Mouse (Mus musculus): ENCODE data around the gene Npm1. TPM values are rescaled to one million over a fixed set of nuclear protein-coding genes. Genes with fewer than 3 reads are reported as not detected.

Npm1 gene
- polyA plus RNA-seq, 1 experiment from 2014 or later: 704 TPM

DNA sequence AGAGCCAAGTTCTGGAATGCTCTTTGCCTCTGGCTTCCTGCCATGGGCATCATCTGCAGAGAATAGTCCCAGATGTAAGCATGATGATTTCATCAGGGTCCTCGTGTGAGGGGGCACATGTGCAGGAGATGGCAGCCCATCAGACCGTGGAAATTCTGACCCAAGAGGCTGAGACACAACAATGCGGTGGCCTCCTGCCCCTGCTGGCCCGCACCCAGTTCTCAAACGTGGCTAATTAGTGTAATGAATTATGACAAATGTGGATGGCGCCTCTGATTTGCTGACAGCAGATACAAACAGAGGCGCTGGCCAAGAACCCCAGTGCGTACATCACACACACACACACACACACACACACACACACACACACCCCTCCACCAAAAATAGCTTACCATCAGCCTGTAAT, 58.1 kb downstream of the Npm1 start:
- Histone ChIP-seq H3K27ac (ENCODE audit: low read length) (no peak overlapping the region), H3K27me3 (ENCODE audit: control insufficient read depth, insufficient read depth, low read length) (no peaks in the 10 kb centered on the region), H3K36me3 (ENCODE audit: control insufficient read depth, insufficient read depth, low read length) (no peaks in the 10 kb centered on the region), H3K9me3 (replicated peaks; ENCODE audit: control insufficient read depth, low read length) (no peaks in the 10 kb centered on the region), H3K4me3 (replicated peaks; ENCODE audit: low read length) (no peak overlapping the region), H3K9ac (ENCODE audit: low read length) (no peak overlapping the region), H3K4me2 (ENCODE audit: low read depth, low read length) (no peak overlapping the region), H3K4me1 (ENCODE audit: control insufficient read depth, insufficient read depth, low read length) (peaks cover 4% of the 10 kb centered on the region; the same call in 1 of the 2 replicates)
- 44% methylated on average over 8 of the region's 8 CpGs for WGBS
- 0 out of 2 replicates have a peak, but pooled peaks have one; percentile 24 for ATAC-seq (ENCODE audit: insufficient read depth, low FRiP score)

DNA sequence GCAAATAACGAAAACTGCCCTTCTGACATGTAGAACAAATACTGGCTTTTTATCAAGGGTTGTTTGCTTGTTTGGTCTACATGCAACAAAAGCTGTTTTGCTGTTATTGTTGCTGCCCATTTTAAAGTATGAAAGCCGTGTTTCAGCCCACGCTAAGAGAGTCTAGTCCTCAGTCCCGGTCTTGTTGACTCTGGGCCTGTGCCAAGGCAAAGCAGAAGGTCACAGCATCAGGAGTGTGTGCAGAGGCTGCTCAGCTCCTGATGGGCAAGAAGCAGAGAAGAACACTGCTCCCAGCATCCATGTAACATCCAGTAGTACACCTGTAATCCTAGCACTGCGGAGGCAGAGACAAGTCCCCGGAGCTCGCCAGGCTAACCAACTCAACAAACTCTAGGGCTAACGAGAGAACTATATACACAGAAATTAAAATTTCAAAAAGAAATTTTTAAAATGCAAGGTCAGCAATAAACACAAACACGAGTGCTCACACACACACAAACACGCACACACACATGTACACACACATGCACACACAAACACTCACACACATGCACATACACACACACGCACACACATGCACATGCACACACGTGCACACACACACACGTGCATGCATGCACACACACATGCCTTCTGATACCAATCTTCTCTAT, 59.6 kb downstream of the Npm1 start:
- no peak for ATAC-seq (ENCODE audit: insufficient read depth, low FRiP score)
- WGBS: 80% methylated on average over 13 of the region's 13 CpGs

More for the DNA sequence above, 59.6 kb downstream of the Npm1 start:
- Histone ChIP-seq H3K27me3 (ENCODE audit: control insufficient read depth, insufficient read depth, low read length) (no peaks in the 10 kb centered on the region), H3K9ac (ENCODE audit: low read length) (no peak overlapping the region), H3K4me1 (ENCODE audit: control insufficient read depth, insufficient read depth, low read length) (peaks cover 4% of the 10 kb centered on the region; the same call in 1 of the 2 replicates), H3K4me3 (replicated peaks; ENCODE audit: low read length) (no peak overlapping the region), H3K27ac (ENCODE audit: low read length) (no peak overlapping the region), H3K4me2 (ENCODE audit: low read depth, low read length) (no peak overlapping the region), H3K36me3 (ENCODE audit: control insufficient read depth, insufficient read depth, low read length) (no peaks in the 10 kb centered on the region), H3K9me3 (replicated peaks; ENCODE audit: control insufficient read depth, low read length) (no peaks in the 10 kb centered on the region)

Other genes with a start within 250 kb of the Npm1 start
- 1.8 and 2.0 TPM in 2 replicates for gene Fgf18, start 15.8 kb downstream of the Npm1 start, polyA plus RNA-seq (2015; fragmentation: Nextera tagmentation; extraction: Ambion mirVana)
- not detected in 2 replicates for gene Tlx3, start 40.4 kb upstream of the Npm1 start, polyA plus RNA-seq (2015; fragmentation: Nextera tagmentation; extraction: Ambion mirVana)
- gene Gm12117, start 113.5 kb upstream of the Npm1 start, polyA plus RNA-seq (2015; fragmentation: Nextera tagmentation; extraction: Ambion mirVana): not detected in 2 replicates